Mouse (Mus musculus) spleen, adult 12 weeks (tissue): ENCODE measurements around the gene Cstf2.

Source experiments
- DNase-seq: peaks from one replicate; pipeline ENCODE4 v3.0.0; 2022; ENCODE audit warnings: low spot score

The Cstf2 gene

DNA sequence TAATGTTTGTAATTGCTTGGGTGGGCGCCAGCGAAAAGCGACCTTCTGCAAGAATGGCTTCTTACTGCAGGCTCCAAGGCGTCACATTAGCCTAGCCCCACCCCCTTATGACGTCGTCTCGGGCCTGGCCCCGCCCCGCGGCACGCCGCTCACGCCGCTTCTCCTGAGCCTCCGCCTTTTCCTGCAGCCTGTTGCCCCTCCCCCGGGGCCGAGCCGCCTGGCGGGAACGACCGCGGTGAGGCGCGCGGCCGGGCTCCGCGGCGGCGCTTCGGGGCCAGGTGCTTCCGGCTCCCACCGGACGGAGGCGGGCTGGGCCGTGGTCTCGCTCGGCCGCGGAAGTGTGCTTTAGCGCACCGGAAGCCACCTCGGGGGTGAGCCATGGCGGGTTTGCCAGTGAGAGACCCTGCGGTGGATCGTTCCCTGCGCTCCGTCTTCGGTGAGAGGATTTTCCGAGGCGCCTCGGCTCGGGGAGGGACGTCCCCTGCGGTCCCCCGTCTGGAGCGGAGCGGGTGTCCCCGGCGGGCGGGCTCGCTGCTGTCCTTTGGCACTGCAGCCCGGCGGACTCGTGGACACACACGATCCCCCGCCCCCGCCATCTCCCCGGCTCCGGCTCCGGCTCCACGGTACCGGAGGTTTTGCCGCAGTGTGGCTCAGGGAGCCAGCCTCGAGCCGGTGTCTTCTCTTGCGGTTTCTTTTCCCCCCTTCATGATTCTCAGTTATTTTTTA, at the start of gene Cstf2:
Gene Cstf2 (plus strand): TSS at position 201 of the 726 bp plus-strand sequence.
- peak; percentile 87 for DNase-seq

DNA sequence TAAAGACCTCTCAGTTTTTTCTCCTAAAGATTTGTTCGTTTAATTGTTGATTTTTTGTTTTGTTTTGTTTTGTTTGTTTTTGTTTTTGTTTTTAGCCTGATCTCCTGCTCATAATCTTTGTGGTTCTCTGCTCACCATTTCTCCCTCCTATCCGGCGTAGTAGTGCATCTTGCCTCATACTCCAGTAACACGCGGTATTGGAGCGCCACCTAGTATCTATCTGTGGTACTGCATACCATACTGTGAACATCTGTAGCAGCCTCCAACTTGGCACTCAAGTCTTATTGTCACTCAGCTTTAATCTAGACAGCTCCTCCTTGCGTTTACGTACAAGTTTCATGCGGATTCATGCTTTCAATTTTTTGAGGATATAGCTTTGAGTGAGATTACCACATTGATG, 40.0 kb upstream of the Cstf2 start:
- peak; percentile 1 for DNase-seq

- DNase-seq = no peak
Observed at GRCm38 (mm10) chrX:134020664-134021063, 38.3 kb upstream of the Cstf2 start.

DNA sequence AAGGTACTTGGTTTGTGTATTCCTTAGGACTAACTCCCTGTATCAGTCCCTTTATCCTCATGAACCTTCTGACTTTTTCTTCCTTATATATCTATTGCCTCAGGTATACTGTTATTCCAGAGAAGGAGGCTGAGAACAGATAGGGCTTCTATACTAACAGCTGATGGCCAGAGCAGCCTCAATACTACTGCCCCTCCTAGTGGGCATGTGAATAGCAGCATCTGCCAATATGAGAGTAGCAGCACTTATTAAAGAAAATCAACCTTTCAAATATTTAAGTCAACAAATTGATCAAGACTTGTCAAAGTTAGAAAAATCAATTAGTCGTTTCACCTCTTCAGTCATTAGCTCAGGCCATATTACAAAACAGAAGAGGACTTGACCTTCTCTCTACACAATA, 10.0 kb upstream of the Cstf2 start:
- no peak for DNase-seq

DNA sequence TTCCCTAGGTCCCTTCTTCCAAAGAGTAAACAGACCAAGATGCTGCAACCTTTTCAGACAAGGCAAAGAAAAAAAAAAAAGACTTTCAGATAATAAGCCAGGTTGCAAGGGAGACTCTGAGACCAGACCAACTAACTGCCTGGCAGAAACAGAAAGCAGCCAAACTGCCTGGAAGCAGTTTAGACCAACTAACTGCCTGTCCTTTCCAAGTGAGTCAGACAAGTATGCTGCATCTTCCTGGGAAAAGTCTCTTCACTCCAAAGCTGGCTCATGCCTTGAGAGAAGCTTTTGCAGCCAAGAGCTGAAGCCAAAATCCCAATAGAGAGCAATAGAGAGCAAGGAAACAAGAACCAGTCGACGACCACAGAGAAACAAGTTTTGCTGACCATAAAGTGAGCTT, 2.1 kb upstream of the Cstf2 start:
- no peak for DNase-seq

DNA sequence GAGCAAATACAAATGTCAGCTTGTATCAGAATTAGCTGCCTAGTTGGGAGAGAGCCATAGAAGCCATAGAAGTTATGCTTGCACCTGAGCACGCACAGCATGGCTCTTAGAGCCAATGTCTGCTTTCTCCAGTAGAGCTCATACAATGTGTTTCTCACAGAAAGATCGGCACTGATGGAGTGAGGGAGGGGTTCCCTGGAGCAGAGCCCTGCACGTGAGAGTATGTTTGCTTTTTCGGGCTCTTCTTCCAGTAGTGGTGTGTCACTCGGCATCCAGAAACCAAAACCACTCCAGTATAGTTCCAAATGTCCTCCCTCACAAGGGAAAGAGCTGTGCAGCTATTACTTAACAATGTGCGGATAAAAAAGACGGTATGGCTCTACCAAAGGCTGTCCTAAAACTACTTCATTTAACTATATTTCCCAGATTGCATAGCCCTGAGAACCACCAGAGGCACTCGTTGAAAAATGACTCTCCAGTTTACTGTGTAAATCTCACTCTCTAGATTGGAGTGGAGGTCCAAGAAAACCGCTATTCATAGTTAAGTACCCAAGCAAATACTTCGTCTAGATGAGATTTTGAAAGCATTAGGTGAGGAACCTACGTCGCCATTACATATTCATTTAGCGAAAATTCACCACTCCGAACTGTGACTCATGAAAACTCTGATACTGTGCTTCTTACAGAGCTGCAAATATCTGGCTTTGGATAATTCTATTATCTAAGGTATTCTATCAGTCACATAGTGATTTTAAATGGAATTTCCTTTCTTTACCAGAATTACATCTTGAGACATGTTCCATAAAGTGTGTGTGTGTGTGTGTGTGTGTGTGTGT, 729 bp upstream of the Cstf2 start:
- no peak for DNase-seq

DNA sequence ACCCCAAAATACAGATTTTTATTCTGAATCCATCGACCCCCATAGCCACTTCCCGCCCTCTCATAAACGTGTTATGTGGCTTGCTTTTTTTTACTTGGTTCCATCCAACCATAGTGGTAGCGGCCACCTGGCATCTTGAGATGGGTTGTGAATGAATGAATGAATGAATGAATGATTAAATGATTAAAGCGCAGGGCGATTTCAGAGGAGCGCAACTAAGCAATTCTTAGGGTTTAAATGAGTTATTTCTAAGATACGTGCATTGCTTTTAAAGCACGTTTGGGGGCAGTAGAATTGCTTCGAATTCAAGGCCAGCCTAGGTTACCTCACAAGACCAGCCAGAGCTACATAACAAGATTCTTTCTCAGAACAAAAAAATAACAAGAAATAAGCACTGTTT, 777 bp downstream of the Cstf2 start:
- peak; percentile 3 for DNase-seq

DNA sequence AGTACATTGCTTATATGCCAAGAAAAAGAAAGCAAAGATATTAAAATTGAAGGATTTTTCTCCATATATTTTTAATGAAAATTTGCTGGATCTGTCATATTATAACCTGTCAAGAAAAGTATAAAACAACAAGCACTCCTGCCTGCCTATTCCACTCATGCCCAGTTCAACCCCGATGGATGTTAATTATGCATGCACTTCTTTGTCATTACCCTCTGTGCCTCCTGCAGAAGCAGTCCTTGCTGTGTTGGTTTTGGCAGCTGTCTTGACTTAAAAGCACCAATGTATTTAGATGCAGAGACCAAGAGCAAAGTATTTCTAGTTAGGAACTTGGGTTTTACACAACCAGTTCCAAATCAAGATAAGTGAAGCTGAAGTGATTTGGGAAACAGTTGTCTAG, 26.5 kb downstream of the Cstf2 start:
- DNase-seq = no peak

- DNase-seq = no peak
Observed at GRCm38 (mm10) chrX:134102641-134103040, 43.7 kb downstream of the Cstf2 start.

GRCm38 (mm10) chrX:134111767-134112166, 52.8 kb downstream of the Cstf2 start:
- no peak for DNase-seq

- DNase-seq = no peak
Observed at GRCm38 (mm10) chrX:134116417-134116816, 57.4 kb downstream of the Cstf2 start.

GRCm38 (mm10) chrX:134128549-134128948, 69.6 kb downstream of the Cstf2 start:
- no peak for DNase-seq

DNA sequence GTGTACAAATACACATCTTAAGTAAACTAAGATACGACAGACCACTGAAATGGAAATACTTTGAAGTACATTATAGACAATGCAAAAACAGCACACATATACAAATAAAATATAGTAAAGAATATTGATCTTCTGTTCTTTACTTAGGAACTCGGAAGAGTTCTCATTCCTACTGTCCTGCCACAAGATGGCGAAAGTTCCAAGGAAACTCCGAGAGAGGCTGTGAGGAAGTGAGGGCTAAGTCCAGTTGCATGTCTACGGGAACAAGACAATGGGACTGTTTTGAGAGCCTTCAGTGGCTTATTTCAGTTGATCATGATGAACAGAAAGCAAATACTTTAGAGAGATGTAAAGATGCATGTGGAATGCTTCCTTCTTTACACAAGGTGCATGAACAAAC, 73.3 kb downstream of the Cstf2 start:
- DNase-seq = no peak

DNA sequence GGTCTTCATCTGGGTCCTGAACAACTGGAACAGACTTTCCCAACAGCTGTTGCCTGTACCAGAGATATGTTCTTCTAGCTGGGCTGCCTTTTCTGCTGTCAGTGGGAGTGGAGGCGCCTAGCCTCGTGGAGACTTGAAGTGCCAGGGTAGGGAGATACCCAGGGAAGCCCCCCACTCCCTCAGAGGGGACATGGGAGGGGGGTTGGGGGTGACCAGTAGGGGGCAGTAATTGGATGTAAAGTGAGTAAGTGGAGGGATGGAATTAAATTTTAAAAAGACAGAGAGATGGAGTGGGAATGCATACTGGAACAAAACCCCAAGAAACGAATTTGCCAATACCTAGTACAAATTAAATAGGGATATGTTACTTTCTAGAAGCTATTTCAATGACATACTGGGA, 74.8 kb downstream of the Cstf2 start:
- DNase-seq = no peak
